Mouse (Mus musculus) left cerebral cortex, adult 18-20 months (tissue): ENCODE results near the gene Faxc. TPM values are rescaled to one million over a fixed set of nuclear protein-coding genes. Genes with fewer than 3 reads are reported as not detected.

ENCODE experiments used
- DNase-seq, 2 experiments: peaks; one replicate each; pipeline ENCODE4 v3.0.0; 2021 to 2022; ENCODE audit warnings: low spot score in 2 of 2, mixed read lengths in 1 of 2
- long read RNA-seq, 2 experiments: library from polyadenylated mRNA; stranded (forward); transcript quantifications; one replicate each; pipeline ENCODE4 v2.0.0; 2021
- total RNA-seq, 2 experiments: library from RNA; stranded (reverse); gene quantifications; 2 replicates each; pipeline ENCODE4 v1.2.3; 2021

Faxc gene
- 10 to 100 TPM; 62.0 to 65.5 TPM for total RNA-seq
- long read RNA-seq, experiment 1, transcript Faxc-201 (6 exons, 2,627 nt), result major isoform, 9 of 19 reads
- long read RNA-seq, experiment 1, partial matches to known transcripts, result 0 of 19 reads
- long read RNA-seq, experiment 1, other reads (novel, unspliced or antisense), result 10 of 19 reads
- long read RNA-seq, experiment 2, transcript Faxc-201 (6 exons, 2,627 nt), result major isoform, 6 of 6 reads
- long read RNA-seq, experiment 2, partial matches to known transcripts, result 0 of 6 reads
- long read RNA-seq, experiment 2, other reads (novel, unspliced or antisense), result 0 of 6 reads

GRCm38 (mm10) chr4:21930971-21931771, at the start of gene Faxc:
Gene Faxc, plus strand, starts transcription at chr4:21931329.
- peak; percentile 55 to 67 for DNase-seq

- no peak for DNase-seq
Observed at GRCm38 (mm10) chr4:21882806-21883205, 48.3 kb upstream of the Faxc start.

GRCm38 (mm10) chr4:21885831-21886230, 45.3 kb upstream of the Faxc start:
- no peak for DNase-seq

GRCm38 (mm10) chr4:21931772-21932630, 872 bp downstream of the Faxc start:
- no peak for DNase-seq

GRCm38 (mm10) chr4:21935378-21935777, 4.2 kb downstream of the Faxc start:
- no peak for DNase-seq

GRCm38 (mm10) chr4:21936424-21936823, 5.3 kb downstream of the Faxc start:
- no peak for DNase-seq

- no peak for DNase-seq
Observed at GRCm38 (mm10) chr4:21937890-21938289, 6.8 kb downstream of the Faxc start.

- DNase-seq, result no peak
Observed at GRCm38 (mm10) chr4:21944672-21945071, 13.5 kb downstream of the Faxc start.

- DNase-seq, result peak; percentile 56 to 61
Observed at GRCm38 (mm10) chr4:21951444-21951843, 20.3 kb downstream of the Faxc start.

GRCm38 (mm10) chr4:21952255-21952654, 21.1 kb downstream of the Faxc start:
- peak; percentile 36 to 37 for DNase-seq

GRCm38 (mm10) chr4:21957570-21958321, 26.6 kb downstream of the Faxc start:
- peak in 1 of 2 experiments; percentile 21 for DNase-seq

- DNase-seq, result no peak
Observed at GRCm38 (mm10) chr4:21971949-21972348, 40.8 kb downstream of the Faxc start.

- no peak for DNase-seq
Observed at GRCm38 (mm10) chr4:21974126-21974525, 43.0 kb downstream of the Faxc start.

- no peak for DNase-seq
Observed at GRCm38 (mm10) chr4:21980471-21980870, 49.3 kb downstream of the Faxc start.

- DNase-seq, result peak; percentile 16 to 57
Observed at GRCm38 (mm10) chr4:21982449-21982848, 51.3 kb downstream of the Faxc start.

- DNase-seq, result no peak
Observed at GRCm38 (mm10) chr4:21986857-21987256, 55.7 kb downstream of the Faxc start.

- DNase-seq, result peak in 1 of 2 experiments; percentile 5
Observed at GRCm38 (mm10) chr4:21987460-21987859, 56.3 kb downstream of the Faxc start.

- DNase-seq, result no peak
Observed at GRCm38 (mm10) chr4:21989571-21990091, 58.5 kb downstream of the Faxc start.

- DNase-seq, result no peak
Observed at GRCm38 (mm10) chr4:21990580-21991235, 59.6 kb downstream of the Faxc start.
